Mouse (Mus musculus): ENCODE data around the gene Pde4d. TPM values are rescaled to one million over a fixed set of nuclear protein-coding genes. Genes with fewer than 3 reads are reported as not detected.

Pde4d gene
- total and polyA plus RNA-seq, 3 experiments: 18.5 to 18.8 TPM; not detected in 1

DNA sequence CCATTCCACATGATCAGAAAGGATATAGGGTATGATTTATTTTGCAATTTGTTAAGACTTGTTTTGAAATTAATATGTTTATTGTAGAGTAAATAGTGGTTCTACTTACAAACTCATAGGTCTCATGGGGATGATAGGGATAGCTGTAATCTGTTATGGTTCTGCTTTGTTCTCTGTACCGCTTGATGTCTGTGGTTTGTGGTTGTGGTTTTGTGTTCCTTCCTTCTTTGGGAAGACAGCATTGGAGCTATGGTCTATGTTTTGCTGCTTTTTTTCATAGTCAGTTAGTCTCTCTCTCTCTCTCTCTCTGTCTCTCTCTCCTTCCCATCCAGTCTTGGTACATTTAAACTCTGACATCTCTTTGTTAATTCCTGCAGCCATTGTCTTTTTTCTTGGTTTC is 217.3 kb downstream of the Pde4d start:
- TF ChIP-seq BHLHE40 (IDR thresholded peaks at IDR 0.05; ENCODE audit: borderline replicate concordance, low read depth, low read length): no peak
- TF ChIP-seq RCOR1 (IDR thresholded peaks at IDR 0.05; ENCODE audit: low read depth, low read length): peak; percentile 70
- peak; percentile 35; the same call in 1 of the 2 replicates for TF ChIP-seq ZNF384 (IDR thresholded peaks at IDR 0.05; ENCODE audit: low read depth, low read length)
- no peak for TF ChIP-seq MAX (IDR thresholded peaks at IDR 0.05; ENCODE audit: low read length)
- TF ChIP-seq USF1 (IDR thresholded peaks at IDR 0.05; ENCODE audit: low read depth, low read length): no peak
- TF ChIP-seq CHD1 (IDR thresholded peaks at IDR 0.05; ENCODE audit: low read depth, low read length): no peak
- no peak for TF ChIP-seq ETS1 (IDR thresholded peaks at IDR 0.05; ENCODE audit: low read depth, low read length)
- TF ChIP-seq EP300 (IDR thresholded peaks at IDR 0.05; ENCODE audit: low read depth in 1 of 2, low read length in 2 of 2): 0 out of 4 replicates have a peak, but pooled peaks of 1 of the 2 experiments have one; percentile 15
- Histone ChIP-seq H3K4me1 (ENCODE audit: control insufficient read depth in 1 of 2, insufficient read depth in 2 of 2, low read length in 2 of 2) (no peaks in the 10 kb centered on the region), H3K36me3 (ENCODE audit: control insufficient read depth in 1 of 2, insufficient read depth in 2 of 2, low read length in 2 of 2) (no peaks in the 10 kb centered on the region), H3K27me3 (ENCODE audit: control insufficient read depth in 1 of 2, insufficient read depth in 2 of 2, low read length in 2 of 2) (0 out of 4 replicates have a peak, but pooled peaks cover 0 to 1% of the 10 kb centered on the region in 2 experiments), H3K27ac (ENCODE audit: control insufficient read depth, low read depth, low read length) (no peak overlapping the region), H3K4me3 (ENCODE audit: control insufficient read depth in 1 of 2, insufficient read depth in 1 of 2, low read depth in 2 of 2, low read length in 2 of 2) (no peak overlapping the region), H3K79me2 (ENCODE audit: control insufficient read depth, insufficient read depth, low read length, poor library complexity) (no peaks in the 10 kb centered on the region), H3K9me3 (replicated peaks; ENCODE audit: insufficient read depth, low read length) (no peaks in the 10 kb centered on the region), H3K9ac (ENCODE audit: control insufficient read depth, low read depth, low read length, poor library complexity, severe bottlenecking) (no peak overlapping the region)
- DNase-seq (ENCODE audit: low read depth, low spot score): peak; percentile 49

DNA sequence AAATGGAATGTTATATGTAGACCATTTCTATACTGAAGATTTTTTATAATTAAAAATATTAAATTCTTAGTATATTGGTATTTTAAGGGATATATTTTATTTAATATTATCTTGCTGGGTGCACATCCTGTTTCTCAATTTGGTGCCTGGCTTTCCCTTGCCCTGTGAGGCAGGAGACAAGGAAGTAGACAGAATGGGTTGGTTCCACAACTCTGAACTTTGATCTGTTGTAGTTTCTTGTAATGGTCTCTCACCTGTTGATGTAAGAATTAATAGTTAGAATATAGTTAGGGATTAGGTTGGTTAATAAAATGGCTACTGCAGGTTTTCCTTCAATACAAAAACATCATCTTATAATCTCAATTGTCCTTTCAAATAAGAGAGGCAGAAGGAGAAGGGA is 227.3 kb downstream of the Pde4d start:
- H3K36me3 ChIP-seq (ENCODE audit: control insufficient read depth in 1 of 2, insufficient read depth in 2 of 2, low read length in 2 of 2): no peaks in the 10 kb centered on the region
- H3K9ac ChIP-seq (ENCODE audit: control insufficient read depth, low read depth, low read length, poor library complexity, severe bottlenecking): no peak overlapping the region
- H3K9me3 ChIP-seq (replicated peaks; ENCODE audit: insufficient read depth, low read length): no peaks in the 10 kb centered on the region
- no peaks in the 10 kb centered on the region for H3K27me3 ChIP-seq (ENCODE audit: control insufficient read depth in 1 of 2, insufficient read depth in 2 of 2, low read length in 2 of 2)
- H3K4me1 ChIP-seq (ENCODE audit: control insufficient read depth in 1 of 2, insufficient read depth in 2 of 2, low read length in 2 of 2): no peaks in the 10 kb centered on the region
- TF ChIP-seq SIN3A (IDR thresholded peaks at IDR 0.05; ENCODE audit: low read length): no peak
- no peak for TF ChIP-seq MAX (IDR thresholded peaks at IDR 0.05; ENCODE audit: low read length)
- TF ChIP-seq MEF2A (IDR thresholded peaks at IDR 0.05; ENCODE audit: extremely low read depth, insufficient replicate concordance, low read depth, low read length, poor library complexity, severe bottlenecking): no peak
- no peak for TF ChIP-seq KAT2A (conservative IDR thresholded peaks at IDR 0.05; ENCODE audit: low read depth, low read length)
- no peak for TF ChIP-seq E2F4 (IDR thresholded peaks at IDR 0.05; ENCODE audit: borderline replicate concordance, low read depth, low read length)
- no peak for TF ChIP-seq HCFC1 (IDR thresholded peaks at IDR 0.05; ENCODE audit: low read depth, low read length)
- TF ChIP-seq ZC3H11A (IDR thresholded peaks at IDR 0.05; ENCODE audit: low read depth, low read length): no peak
- TF ChIP-seq RCOR1 (IDR thresholded peaks at IDR 0.05; ENCODE audit: low read depth, low read length): no peak
- no peak for TF ChIP-seq SMC3 (IDR thresholded peaks at IDR 0.05; ENCODE audit: low read depth, low read length)
- TF ChIP-seq TBP (IDR thresholded peaks at IDR 0.05; ENCODE audit: low read depth, low read length): no peak
- TF ChIP-seq EP300 (IDR thresholded peaks at IDR 0.05; ENCODE audit: low read depth in 1 of 2, low read length in 2 of 2): no peak
- TF ChIP-seq NRF1 (IDR thresholded peaks at IDR 0.05; ENCODE audit: insufficient read depth, low read depth, low read length, poor library complexity, severe bottlenecking): no peak
- no peak for TF ChIP-seq POLR2A (IDR thresholded peaks at IDR 0.05; ENCODE audit: control insufficient read depth in 1 of 2, insufficient read depth in 1 of 2, low read depth in 1 of 2, low read length in 2 of 2, poor library complexity in 1 of 2)
- TF ChIP-seq POLR2AphosphoS2 (IDR thresholded peaks at IDR 0.05; ENCODE audit: low read length): no peak
- TF ChIP-seq ETS1 (IDR thresholded peaks at IDR 0.05; ENCODE audit: low read depth, low read length): no peak
- H3K4me3 ChIP-seq (ENCODE audit: control insufficient read depth in 1 of 2, insufficient read depth in 1 of 2, low read depth in 2 of 2, low read length in 2 of 2): no peak overlapping the region
- H3K27ac ChIP-seq (ENCODE audit: control insufficient read depth, low read depth, low read length): no peak overlapping the region
- DNase-seq (ENCODE audit: low read depth, low spot score): no peak
- H3K79me2 ChIP-seq (ENCODE audit: control insufficient read depth, insufficient read depth, low read length, poor library complexity): no peaks in the 10 kb centered on the region

Data from MEL (cell line).